Mouse (Mus musculus) ES-Bruce4 (cell line): ENCODE measurements around the gene Phlda3. TPM values are rescaled to one million over a fixed set of nuclear protein-coding genes. Genes with fewer than 3 reads are reported as not detected.

Experiments used
- H3K27ac ChIP-seq: 2 replicates; pipeline ENCODE4 v1.5.1; 2012; ENCODE audit warnings: low read length, inconsistent platforms; ENCODE audit not compliant: insufficient read depth
- H3K27me3 ChIP-seq: 2 replicates; pipeline ENCODE4 v1.6.1; 2012; ENCODE audit warnings: mild to moderate bottlenecking, low read length, inconsistent platforms; ENCODE audit not compliant: control insufficient read depth, poor library complexity, insufficient read depth, severe bottlenecking
- H3K36me3 ChIP-seq: 2 replicates; pipeline ENCODE4 v1.6.1; 2012; ENCODE audit warnings: inconsistent platforms, mild to moderate bottlenecking, low read length, moderate library complexity; ENCODE audit not compliant: control insufficient read depth, poor library complexity, insufficient read depth, severe bottlenecking
- H3K4me1 ChIP-seq: one replicate; pipeline ENCODE4 v1.8.1; 2011; ENCODE audit warnings: low read length; ENCODE audit not compliant: control insufficient read depth, insufficient read depth
- H3K4me3 ChIP-seq: 2 replicates; pipeline ENCODE4 v1.5.1; 2011; ENCODE audit warnings: low read depth, mild to moderate bottlenecking, low read length
- H3K9ac ChIP-seq: 2 replicates; pipeline ENCODE4 v1.6.1; 2012; ENCODE audit warnings: low read depth, mild to moderate bottlenecking, inconsistent platforms; ENCODE audit not compliant: poor library complexity, severe bottlenecking
- H3K9me3 ChIP-seq: replicated peaks from 2 replicates; pipeline ENCODE4 v1.6.1; 2012; ENCODE audit warnings: mild to moderate bottlenecking, low read length, inconsistent platforms; ENCODE audit not compliant: control insufficient read depth, poor library complexity, insufficient read depth, severe bottlenecking
- CTCF ChIP-seq: IDR thresholded peaks from one replicate; pipeline ENCODE4 v1.8.1; 2011; ENCODE audit warnings: low read depth, low read length
- EP300 ChIP-seq: IDR thresholded peaks from 2 replicates; pipeline ENCODE4 v1.6.1; 2011; ENCODE audit warnings: low read depth, low read length; ENCODE audit not compliant: insufficient read depth
- POLR2A ChIP-seq: IDR thresholded peaks from one replicate; pipeline ENCODE4 v1.8.1; 2011; ENCODE audit warnings: low read length; ENCODE audit not compliant: insufficient read depth
- polyA plus RNA-seq: library from polyadenylated mRNA; stranded (reverse); fragments of >200 nt; gene quantifications from 2 replicates; pipeline ENCODE4 v1.2.4, GENCODE M21; 2011; ENCODE audit warnings: low read depth; ENCODE audit not compliant: missing spikeins, insufficient read depth, insufficient read length

Phlda3 gene
- polyA plus RNA-seq, 1 experiment = 88.1 TPM

- Histone ChIP-seq H3K4me1 (no peaks in the 10 kb centered on the region), H3K9ac (no peak overlapping the region), H3K9me3 (no peaks in the 10 kb centered on the region), H3K27me3 (no peaks in the 10 kb centered on the region), H3K4me3 (no peak overlapping the region), H3K36me3 (no peaks in the 10 kb centered on the region), H3K27ac (no peak overlapping the region)
- no peak for TF ChIP-seq CTCF
- TF ChIP-seq POLR2A = no peak
- TF ChIP-seq EP300 = no peak
These were observed 34.5 kb downstream of the Phlda3 start for GRCm38 (mm10) chr1:135800192-135800950.

GRCm38 (mm10) chr1:135807546-135807945, 41.6 kb downstream of the Phlda3 start:
- Histone ChIP-seq H3K27me3 (no peaks in the 10 kb centered on the region), H3K4me1 (no peaks in the 10 kb centered on the region), H3K9me3 (no peaks in the 10 kb centered on the region), H3K9ac (no peak overlapping the region), H3K4me3 (no peak overlapping the region), H3K27ac (no peak overlapping the region), H3K36me3 (no peaks in the 10 kb centered on the region)
- no peak for TF ChIP-seq POLR2A

- H3K4me1 ChIP-seq = no peaks in the 10 kb centered on the region
- no peaks in the 10 kb centered on the region for H3K27me3 ChIP-seq
- no peaks in the 10 kb centered on the region for H3K36me3 ChIP-seq
- H3K4me3 ChIP-seq = no peak overlapping the region
- no peak overlapping the region for H3K27ac ChIP-seq
- H3K9me3 ChIP-seq = no peaks in the 10 kb centered on the region
- no peak overlapping the region for H3K9ac ChIP-seq
- no peak for TF ChIP-seq EP300
- no peak for TF ChIP-seq CTCF
- TF ChIP-seq POLR2A = no peak
These were observed 44.3 kb downstream of the Phlda3 start for GRCm38 (mm10) chr1:135810180-135810579.

GRCm38 (mm10) chr1:135811016-135811646, 45.2 kb downstream of the Phlda3 start:
- no peak for TF ChIP-seq POLR2A
- peak; percentile 90 for TF ChIP-seq CTCF
- Histone ChIP-seq H3K4me1 (no peaks in the 10 kb centered on the region), H3K4me3 (no peak overlapping the region), H3K36me3 (no peaks in the 10 kb centered on the region), H3K9ac (no peak overlapping the region), H3K27ac (no peak overlapping the region), H3K27me3 (no peaks in the 10 kb centered on the region), H3K9me3 (no peaks in the 10 kb centered on the region)

- Histone ChIP-seq H3K9ac (no peak overlapping the region), H3K36me3 (no peaks in the 10 kb centered on the region), H3K4me1 (no peaks in the 10 kb centered on the region), H3K4me3 (no peak overlapping the region), H3K9me3 (no peaks in the 10 kb centered on the region), H3K27ac (no peak overlapping the region), H3K27me3 (no peaks in the 10 kb centered on the region)
- TF ChIP-seq CTCF (no peak), EP300 (no peak), POLR2A (no peak)
These were observed 46.3 kb downstream of the Phlda3 start for GRCm38 (mm10) chr1:135812205-135812604.

- H3K4me3 ChIP-seq = no peak overlapping the region
- H3K9ac ChIP-seq = no peak overlapping the region
- no peak overlapping the region for H3K27ac ChIP-seq
- no peak for TF ChIP-seq CTCF
- no peak for TF ChIP-seq EP300
- TF ChIP-seq POLR2A = no peak
- H3K36me3 ChIP-seq = no peaks in the 10 kb centered on the region
- no peaks in the 10 kb centered on the region for H3K27me3 ChIP-seq
- H3K4me1 ChIP-seq = no peaks in the 10 kb centered on the region
- H3K9me3 ChIP-seq = no peaks in the 10 kb centered on the region
These were observed 46.7 kb downstream of the Phlda3 start for GRCm38 (mm10) chr1:135812618-135813017.
